Mouse (Mus musculus): ENCODE results near the gene Rfx7. TPM values are rescaled to one million over a fixed set of nuclear protein-coding genes. Genes with fewer than 3 reads are reported as not detected.

Gene Rfx7
- polyA plus RNA-seq, 1 experiment: 20.2 TPM

DNA sequence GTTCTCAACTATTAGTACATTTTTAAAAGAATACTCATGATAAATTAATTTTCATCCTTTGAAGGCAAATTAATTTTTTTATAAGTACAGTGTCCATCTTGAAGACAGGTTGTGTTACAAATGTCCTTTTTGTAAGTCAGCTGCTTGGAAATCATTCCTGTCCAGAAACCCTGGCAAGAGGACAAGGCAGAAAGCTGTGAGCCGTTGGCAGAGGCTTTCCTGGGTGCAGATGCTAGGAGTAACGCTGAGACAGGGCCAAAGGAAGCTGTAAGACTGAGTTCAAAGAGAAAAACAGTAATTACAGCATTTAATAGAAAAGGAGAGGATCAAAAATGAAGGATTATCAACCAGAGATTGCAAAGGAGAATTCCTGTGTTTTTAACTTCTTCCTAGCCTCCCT, 81.8 kb downstream of the Rfx7 start:
- TF ChIP-seq POLR2A (IDR thresholded peaks at IDR 0.05; ENCODE audit: borderline replicate concordance, insufficient read depth, low read length) (no peak), CTCF (IDR thresholded peaks at IDR 0.05; ENCODE audit: borderline replicate concordance, insufficient read depth, low read depth, low read length) (no peak)
- no peak overlapping the region for H3K4me3 ChIP-seq (replicated peaks; ENCODE audit: insufficient read depth, low read depth, low read length)
- no peak overlapping the region for H3K27ac ChIP-seq (ENCODE audit: insufficient read depth, low read length)
- H3K4me1 ChIP-seq (ENCODE audit: control insufficient read depth, insufficient read depth, low read length): peaks cover 2% of the 10 kb centered on the region
- peak; percentile 34 to 60 for DNase-seq
- 3% methylated on average over 2 of the region's 2 CpGs for WGBS
- H3K27me3 ChIP-seq (ENCODE audit: control insufficient read depth, insufficient read depth, low read length): no peaks in the 10 kb centered on the region

DNA sequence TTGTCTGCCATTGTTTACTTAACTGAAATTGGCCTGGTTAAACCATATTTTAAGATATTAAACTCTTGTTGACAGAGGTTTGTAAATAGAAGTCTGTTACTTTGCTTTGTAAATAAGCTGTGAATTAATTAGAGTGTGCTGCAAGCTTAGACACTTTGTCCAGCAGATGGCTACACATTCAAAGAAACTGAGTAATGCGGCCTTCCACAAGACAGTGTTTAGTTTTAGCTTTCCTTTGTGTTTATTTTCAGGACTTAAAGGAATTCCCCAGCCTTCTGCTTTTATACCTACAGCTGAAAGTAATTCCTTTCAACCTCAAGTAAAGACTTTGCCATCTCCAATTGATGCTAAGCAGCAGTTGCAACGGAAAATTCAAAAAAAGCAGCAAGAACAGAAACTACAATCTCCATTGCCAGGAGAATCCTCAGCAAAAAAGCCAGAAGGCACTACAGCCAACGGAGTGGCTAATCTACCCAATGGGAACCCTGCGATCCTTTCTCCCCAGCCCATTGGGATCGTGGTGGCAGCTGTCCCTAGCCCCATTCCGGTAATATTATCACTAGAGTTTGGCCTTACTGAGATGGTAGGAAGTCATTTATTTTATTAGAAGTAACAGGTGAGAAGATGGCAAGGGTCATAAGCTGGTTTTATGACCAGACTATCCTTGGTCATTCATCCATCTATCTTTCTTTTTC, 82.9 kb downstream of the Rfx7 start:
- 30% methylated on average over 6 of the region's 6 CpGs for WGBS
- TF ChIP-seq CTCF (IDR thresholded peaks at IDR 0.05; ENCODE audit: borderline replicate concordance, insufficient read depth, low read depth, low read length) (no peak), POLR2A (IDR thresholded peaks at IDR 0.05; ENCODE audit: borderline replicate concordance, insufficient read depth, low read length) (no peak)
- peaks cover 2% of the 10 kb centered on the region for H3K4me1 ChIP-seq (ENCODE audit: control insufficient read depth, insufficient read depth, low read length)
- no peak overlapping the region for H3K4me3 ChIP-seq (replicated peaks; ENCODE audit: insufficient read depth, low read depth, low read length)
- H3K27me3 ChIP-seq (ENCODE audit: control insufficient read depth, insufficient read depth, low read length): no peaks in the 10 kb centered on the region
- no peak overlapping the region for H3K27ac ChIP-seq (ENCODE audit: insufficient read depth, low read length)
- DNase-seq: no peak

DNA sequence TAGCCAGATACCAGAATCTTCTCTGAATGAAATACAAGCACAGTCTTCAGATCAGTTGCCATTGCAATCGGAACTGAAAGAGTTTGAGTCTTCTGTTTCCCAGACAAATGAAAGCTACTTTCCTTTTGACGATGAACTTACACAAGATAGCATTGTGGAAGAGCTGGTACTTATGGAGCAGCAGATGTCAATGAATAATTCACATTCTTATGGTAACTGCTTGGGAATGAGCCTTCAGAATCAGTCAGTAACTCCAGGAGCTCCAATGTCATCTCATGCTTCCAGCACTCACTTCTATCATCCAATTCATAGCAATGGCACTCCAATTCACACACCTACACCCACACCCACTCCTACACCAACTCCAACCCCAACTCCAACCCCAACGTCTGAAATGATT, 86.0 kb downstream of the Rfx7 start:
- no peak overlapping the region for H3K4me3 ChIP-seq (replicated peaks; ENCODE audit: insufficient read depth, low read depth, low read length)
- H3K27ac ChIP-seq (ENCODE audit: insufficient read depth, low read length): no peak overlapping the region
- no peak for DNase-seq
- TF ChIP-seq POLR2A (IDR thresholded peaks at IDR 0.05; ENCODE audit: borderline replicate concordance, insufficient read depth, low read length) (no peak), CTCF (IDR thresholded peaks at IDR 0.05; ENCODE audit: borderline replicate concordance, insufficient read depth, low read depth, low read length) (no peak)
- H3K4me1 ChIP-seq (ENCODE audit: control insufficient read depth, insufficient read depth, low read length): peaks cover 2% of the 10 kb centered on the region
- H3K27me3 ChIP-seq (ENCODE audit: control insufficient read depth, insufficient read depth, low read length): no peaks in the 10 kb centered on the region
- WGBS: 83% methylated on average over 3 of the region's 3 CpGs

- no peaks in the 10 kb centered on the region for H3K27me3 ChIP-seq (ENCODE audit: control insufficient read depth, insufficient read depth, low read length)
Measured at GRCm38 (mm10) chr9:72623605-72624004, 91.6 kb downstream of the Rfx7 start.

GRCm38 (mm10) chr9:72627598-72627997, 95.6 kb downstream of the Rfx7 start:
- peak in 1 of 2 experiments; percentile 22 for DNase-seq
- Histone ChIP-seq H3K4me1 (ENCODE audit: control insufficient read depth, insufficient read depth, low read length) (no peaks in the 10 kb centered on the region), H3K27me3 (ENCODE audit: control insufficient read depth, insufficient read depth, low read length) (no peaks in the 10 kb centered on the region), H3K27ac (ENCODE audit: insufficient read depth, low read length) (no peak overlapping the region), H3K4me3 (replicated peaks; ENCODE audit: insufficient read depth, low read depth, low read length) (no peak overlapping the region)
- TF ChIP-seq POLR2A (IDR thresholded peaks at IDR 0.05; ENCODE audit: borderline replicate concordance, insufficient read depth, low read length) (no peak), CTCF (IDR thresholded peaks at IDR 0.05; ENCODE audit: borderline replicate concordance, insufficient read depth, low read depth, low read length) (no peak)
- WGBS: 10% methylated on average over 1 of the region's 1 CpGs

More at GRCm38 (mm10) chr9:72623605-72624004, 91.6 kb downstream of the Rfx7 start:
- no peak for DNase-seq
- no peak for TF ChIP-seq POLR2A (IDR thresholded peaks at IDR 0.05; ENCODE audit: borderline replicate concordance, insufficient read depth, low read length)
- TF ChIP-seq CTCF (IDR thresholded peaks at IDR 0.05; ENCODE audit: borderline replicate concordance, insufficient read depth, low read depth, low read length): no peak
- no peak overlapping the region for H3K27ac ChIP-seq (ENCODE audit: insufficient read depth, low read length)
- WGBS: 84% methylated on average over 1 of the region's 1 CpGs
- H3K4me1 ChIP-seq (ENCODE audit: control insufficient read depth, insufficient read depth, low read length): no peaks in the 10 kb centered on the region
- no peak overlapping the region for H3K4me3 ChIP-seq (replicated peaks; ENCODE audit: insufficient read depth, low read depth, low read length)

DNA sequence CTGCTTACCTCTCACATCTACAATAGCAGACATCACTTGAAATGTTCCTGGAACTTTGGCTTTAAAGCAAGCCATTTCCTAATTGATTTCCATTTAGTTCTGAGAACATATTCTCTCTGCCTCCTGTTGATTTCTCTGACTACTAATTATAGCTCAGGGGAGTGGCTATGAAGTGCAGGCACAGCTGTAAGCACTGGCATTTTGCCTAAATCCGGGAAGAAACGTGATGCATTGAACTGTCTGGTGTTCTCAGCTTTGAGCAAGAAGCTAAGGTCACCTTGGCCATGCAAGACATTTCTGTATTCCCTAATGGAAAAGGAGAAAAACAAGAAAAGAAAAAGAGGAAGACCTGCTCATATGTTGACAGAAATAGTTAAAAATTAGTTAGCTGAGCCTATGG, 96.6 kb downstream of the Rfx7 start:
- peak in 1 of 2 experiments; percentile 16 for DNase-seq
- Histone ChIP-seq H3K4me3 (replicated peaks; ENCODE audit: insufficient read depth, low read depth, low read length) (no peak overlapping the region), H3K27ac (ENCODE audit: insufficient read depth, low read length) (no peak overlapping the region), H3K27me3 (ENCODE audit: control insufficient read depth, insufficient read depth, low read length) (no peaks in the 10 kb centered on the region), H3K4me1 (ENCODE audit: control insufficient read depth, insufficient read depth, low read length) (no peaks in the 10 kb centered on the region)
- TF ChIP-seq CTCF (IDR thresholded peaks at IDR 0.05; ENCODE audit: borderline replicate concordance, insufficient read depth, low read depth, low read length): no peak
- TF ChIP-seq POLR2A (IDR thresholded peaks at IDR 0.05; ENCODE audit: borderline replicate concordance, insufficient read depth, low read length): no peak
- 0% methylated on average over 2 of the region's 2 CpGs for WGBS

DNA sequence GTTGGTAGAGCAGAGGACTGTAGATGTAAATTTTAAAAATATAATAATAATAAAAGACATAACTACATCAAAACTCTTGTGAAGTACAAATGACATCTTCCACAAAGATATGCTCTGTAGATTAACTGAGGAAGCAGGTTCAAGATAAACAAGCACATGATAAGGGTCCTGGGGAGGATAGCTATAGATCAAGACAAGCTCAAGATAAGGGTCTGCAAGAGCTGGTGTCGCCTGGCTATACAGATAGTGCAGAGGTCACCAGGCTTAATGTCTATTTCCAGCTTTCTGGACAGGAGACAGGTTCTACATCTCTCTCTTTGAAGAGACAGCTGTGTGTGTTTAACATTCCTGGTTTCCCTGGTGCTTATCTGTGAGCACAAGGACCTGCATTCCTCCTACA, 100.2 kb downstream of the Rfx7 start:
- Histone ChIP-seq H3K27ac (ENCODE audit: insufficient read depth, low read length) (no peak overlapping the region), H3K4me1 (ENCODE audit: control insufficient read depth, insufficient read depth, low read length) (no peaks in the 10 kb centered on the region), H3K27me3 (ENCODE audit: control insufficient read depth, insufficient read depth, low read length) (no peaks in the 10 kb centered on the region), H3K4me3 (replicated peaks; ENCODE audit: insufficient read depth, low read depth, low read length) (no peak overlapping the region)
- 78% methylated on average over 1 of the region's 1 CpGs for WGBS
- TF ChIP-seq POLR2A (IDR thresholded peaks at IDR 0.05; ENCODE audit: borderline replicate concordance, insufficient read depth, low read length) (no peak), CTCF (IDR thresholded peaks at IDR 0.05; ENCODE audit: borderline replicate concordance, insufficient read depth, low read depth, low read length) (no peak)
- no peak for DNase-seq

DNA sequence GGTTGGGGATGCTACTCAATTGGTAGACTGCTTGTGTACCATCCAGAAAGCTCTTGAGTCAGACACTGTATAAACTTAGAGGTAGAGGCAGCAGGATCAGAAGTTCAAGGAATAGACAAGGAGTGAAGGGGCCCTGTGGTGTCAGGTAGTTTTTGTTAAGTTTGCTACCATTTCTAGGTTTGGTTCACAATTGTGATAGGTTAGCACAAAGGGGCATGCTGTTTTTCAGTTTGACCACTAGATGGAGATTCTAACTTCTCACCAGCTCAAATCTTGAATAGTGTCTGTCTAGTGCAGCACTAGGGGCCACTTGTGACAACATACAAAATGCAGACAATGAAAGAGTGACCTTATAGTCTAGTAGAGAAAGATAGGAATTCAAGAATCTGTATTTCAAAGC, 103.1 kb downstream of the Rfx7 start:
- Histone ChIP-seq H3K27me3 (ENCODE audit: control insufficient read depth, insufficient read depth, low read length) (no peaks in the 10 kb centered on the region), H3K4me1 (ENCODE audit: control insufficient read depth, insufficient read depth, low read length) (no peaks in the 10 kb centered on the region), H3K4me3 (replicated peaks; ENCODE audit: insufficient read depth, low read depth, low read length) (no peak overlapping the region), H3K27ac (ENCODE audit: insufficient read depth, low read length) (no peak overlapping the region)
- TF ChIP-seq CTCF (IDR thresholded peaks at IDR 0.05; ENCODE audit: borderline replicate concordance, insufficient read depth, low read depth, low read length) (peak; percentile 44; the same call in 1 of the 2 replicates), POLR2A (IDR thresholded peaks at IDR 0.05; ENCODE audit: borderline replicate concordance, insufficient read depth, low read length) (no peak)
- peak in 1 of 2 experiments; percentile 47 for DNase-seq
